Mouse (Mus musculus) stomach, embryonic 14.5 days (tissue): ENCODE data around the gene Retreg3. TPM values are rescaled to one million over a fixed set of nuclear protein-coding genes. Genes with fewer than 3 reads are reported as not detected.
"Not testable (repeated sequence)": the region's sequence is repeated elsewhere in the genome, so short reads cannot be mapped to it uniquely, and the experiment has no call there.

ENCODE experiments used
- ATAC-seq: fragments of 200-750 bp; cut with Nextera tagmentation; 2 replicates; pipeline ENCODE4 v1.8.0; 2017; ENCODE audit warnings: low read depth, moderate TSS enrichment; ENCODE audit not compliant: insufficient number of reproducible peaks, insufficient read depth, low FRiP score
- H3K27ac ChIP-seq: fragments of 300-500 bp; sonication (generic); 2 replicates; pipeline ENCODE4 v1.5.1; 2014; ENCODE audit warnings: mild to moderate bottlenecking, low read length, moderate library complexity, mixed read lengths
- H3K27me3 ChIP-seq: fragments of 300-500 bp; sonication (generic); 2 replicates; pipeline ENCODE4 v1.6.1; 2014; ENCODE audit warnings: low read length, control low read depth, mixed read lengths; ENCODE audit not compliant: control insufficient read depth, insufficient read depth
- H3K36me3 ChIP-seq: fragments of 300-500 bp; sonication (generic); 2 replicates; pipeline ENCODE4 v1.6.1; 2014; ENCODE audit warnings: mild to moderate bottlenecking, control low read depth, low read length, moderate library complexity, mixed read lengths; ENCODE audit not compliant: control insufficient read depth, insufficient read depth
- H3K4me1 ChIP-seq: fragments of 300-500 bp; sonication (generic); 2 replicates; pipeline ENCODE4 v1.6.1; 2014; ENCODE audit warnings: low read length, control low read depth, mixed read lengths; ENCODE audit not compliant: control insufficient read depth, insufficient read depth
- H3K4me2 ChIP-seq: fragments of 300-500 bp; sonication (generic); replicated peaks from 2 replicates; pipeline ENCODE4 v1.6.1; 2014; ENCODE audit warnings: low read depth, low read length, control low read depth
- H3K4me3 ChIP-seq: fragments of 300-500 bp; sonication (generic); 2 replicates; pipeline ENCODE4 v1.5.1; 2014; ENCODE audit warnings: low read depth, low read length, control low read depth
- H3K9ac ChIP-seq: fragments of 300-500 bp; sonication (generic); replicated peaks from 2 replicates; pipeline ENCODE4 v1.6.1; 2014; ENCODE audit warnings: low read depth, mild to moderate bottlenecking, control low read depth, low read length, moderate library complexity, mixed read lengths
- H3K9me3 ChIP-seq: fragments of 300-500 bp; sonication (generic); 2 replicates; pipeline ENCODE4 v1.6.1; 2016; ENCODE audit warnings: low read depth, low read length, control low read depth; ENCODE audit not compliant: control insufficient read depth
- WGBS: fragments of 180-500 bp; shearing (Covaris S2); extraction: QIAGEN DNeasy Blood & Tissue Kit; methylation state at CpG from one replicate; pipeline ENCODE4 v1.1.7; 2014; 5-methylcytosine and 5-hydroxymethylcytosine counted together
- polyA plus RNA-seq: library from polyadenylated mRNA; unstranded; fragments of >200 nt; fragmentation: Nextera tagmentation; extraction: Ambion mirVana; gene quantifications from 2 replicates; pipeline ENCODE4 v1.2.1, GENCODE M21; 2014

The Retreg3 gene
- polyA plus RNA-seq, 1 experiment from 2014 or later = 8.0 TPM

GRCm38 (mm10) chr11:101163476-101164350 lies 44.0 kb upstream of the Retreg3 start:
- no peaks in the 10 kb centered on the region for H3K9me3 ChIP-seq
- peaks cover 10% of the 10 kb centered on the region; the same call in 1 of the 2 replicates for H3K27me3 ChIP-seq
- no peak for ATAC-seq
- peaks cover 16% of the 10 kb centered on the region; the same call in 1 of the 2 replicates for H3K4me1 ChIP-seq
- H3K36me3 ChIP-seq = peaks cover 62% of the 10 kb centered on the region
- H3K9ac ChIP-seq = no peak overlapping the region
- 33% methylated on average over 48 of the region's 49 CpGs for WGBS
- no peak overlapping the region for H3K27ac ChIP-seq
- H3K4me3 ChIP-seq = peak overlapping the region; percentile 10
- H3K4me2 ChIP-seq = peak overlapping the region; percentile 25

- WGBS = 67% methylated on average over 5 of the region's 5 CpGs
- Histone ChIP-seq H3K9ac (no peak overlapping the region), H3K4me2 (no peak overlapping the region), H3K4me1 (peaks cover 14% of the 10 kb centered on the region; the same call in 1 of the 2 replicates), H3K27me3 (peaks cover 10% of the 10 kb centered on the region; the same call in 1 of the 2 replicates), H3K4me3 (no peak overlapping the region), H3K27ac (no peak overlapping the region), H3K36me3 (peaks cover 55% of the 10 kb centered on the region), H3K9me3 (no peaks in the 10 kb centered on the region)
- no peak for ATAC-seq
These were observed 43.1 kb upstream of the Retreg3 start for GRCm38 (mm10) chr11:101162772-101163171.

- ATAC-seq = no peak
- H3K36me3 ChIP-seq = peaks cover 50% of the 10 kb centered on the region
- WGBS = 57% methylated on average over 5 of the region's 5 CpGs
- no peaks in the 10 kb centered on the region for H3K9me3 ChIP-seq
- no peak overlapping the region for H3K9ac ChIP-seq
- H3K4me1 ChIP-seq = peaks cover 14% of the 10 kb centered on the region; the same call in 1 of the 2 replicates
- H3K27ac ChIP-seq = no peak overlapping the region
- H3K27me3 ChIP-seq = peaks cover 6% of the 10 kb centered on the region; the same call in 1 of the 2 replicates
- no peak overlapping the region for H3K4me2 ChIP-seq
- no peak overlapping the region for H3K4me3 ChIP-seq
These were observed 42.6 kb upstream of the Retreg3 start for GRCm38 (mm10) chr11:101162301-101162700.

- no peak overlapping the region for H3K27ac ChIP-seq
- H3K9ac ChIP-seq = no peak overlapping the region
- H3K36me3 ChIP-seq = peaks cover 43% of the 10 kb centered on the region
- H3K4me2 ChIP-seq = no peak overlapping the region
- peaks cover 3% of the 10 kb centered on the region; the same call in 1 of the 2 replicates for H3K27me3 ChIP-seq
- H3K9me3 ChIP-seq = no peaks in the 10 kb centered on the region
- H3K4me3 ChIP-seq = no peak overlapping the region
- no peak for ATAC-seq
- 88% methylated on average over 15 of the region's 15 CpGs for WGBS
- H3K4me1 ChIP-seq = peaks cover 14% of the 10 kb centered on the region; the same call in 1 of the 2 replicates
These were observed 41.9 kb upstream of the Retreg3 start for GRCm38 (mm10) chr11:101161551-101161950.

DNA sequence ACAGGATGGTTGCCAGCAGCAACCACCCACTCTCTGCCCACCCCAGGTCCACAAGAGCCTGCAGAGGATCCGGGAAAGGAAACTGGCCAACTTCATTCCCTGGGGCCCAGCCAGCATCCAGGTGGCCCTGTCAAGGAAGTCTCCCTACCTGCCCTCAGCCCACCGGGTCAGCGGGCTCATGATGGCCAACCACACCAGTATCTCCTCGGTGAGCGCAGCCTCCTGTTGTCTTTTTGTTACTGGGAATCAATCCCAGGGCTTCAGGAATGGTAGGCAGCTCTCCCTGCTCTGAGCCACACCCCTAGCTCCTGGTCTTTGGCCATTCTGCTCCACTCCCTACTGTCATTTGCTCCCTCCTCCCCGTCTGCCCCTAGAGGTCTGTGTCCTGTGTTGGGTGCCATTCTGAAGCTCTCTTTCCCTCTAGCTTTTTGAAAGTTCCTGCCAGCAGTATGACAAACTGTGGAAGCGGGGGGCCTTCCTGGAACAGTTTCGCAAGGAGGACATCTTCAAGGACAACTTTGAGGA lies 41.4 kb upstream of the Retreg3 start:
- Histone ChIP-seq H3K36me3 (peaks cover 38% of the 10 kb centered on the region), H3K4me1 (peaks cover 14% of the 10 kb centered on the region; the same call in 1 of the 2 replicates)
- H3K9me3 ChIP-seq, H3K27me3 ChIP-seq, H3K4me3 ChIP-seq, ATAC-seq, H3K4me2 ChIP-seq, H3K9ac ChIP-seq, H3K27ac ChIP-seq: not testable (repeated sequence)
- WGBS = 84% methylated on average over 7 of the region's 8 CpGs

GRCm38 (mm10) chr11:101160151-101160550 lies 40.5 kb upstream of the Retreg3 start:
- not testable (repeated sequence) for H3K4me2 ChIP-seq, H3K9ac ChIP-seq, H3K4me3 ChIP-seq, H3K27me3 ChIP-seq, ATAC-seq, H3K9me3 ChIP-seq, H3K27ac ChIP-seq
- Histone ChIP-seq H3K4me1 (peaks cover 21% of the 10 kb centered on the region), H3K36me3 (peaks cover 32% of the 10 kb centered on the region)
- 80% methylated on average over 8 of the region's 10 CpGs for WGBS

GRCm38 (mm10) chr11:101155728-101156371 lies 36.2 kb upstream of the Retreg3 start, which contains the start of gene Tubg2:
Gene Tubg2 (plus strand): TSS chr11:101155907.
- 2% methylated on average over 36 of the region's 36 CpGs for WGBS
- H3K4me1 ChIP-seq = peaks cover 9% of the 10 kb centered on the region
- H3K4me3 ChIP-seq = peak within 1 kb of the TSS; percentile 30
- no peaks in the 10 kb centered on the region for H3K36me3 ChIP-seq
- H3K9ac ChIP-seq = peak within 1 kb of the TSS; percentile 25
- no peaks in the 10 kb centered on the region for H3K9me3 ChIP-seq
- H3K27me3 ChIP-seq = no peaks in the 10 kb centered on the region
- peak within 1 kb of the TSS; percentile 58 for H3K4me2 ChIP-seq
- ATAC-seq = peak; percentile 70; the same call in 1 of the 2 replicates
- H3K27ac ChIP-seq = no peak within 1 kb of the TSS; the same call in 1 of the 2 replicates

DNA sequence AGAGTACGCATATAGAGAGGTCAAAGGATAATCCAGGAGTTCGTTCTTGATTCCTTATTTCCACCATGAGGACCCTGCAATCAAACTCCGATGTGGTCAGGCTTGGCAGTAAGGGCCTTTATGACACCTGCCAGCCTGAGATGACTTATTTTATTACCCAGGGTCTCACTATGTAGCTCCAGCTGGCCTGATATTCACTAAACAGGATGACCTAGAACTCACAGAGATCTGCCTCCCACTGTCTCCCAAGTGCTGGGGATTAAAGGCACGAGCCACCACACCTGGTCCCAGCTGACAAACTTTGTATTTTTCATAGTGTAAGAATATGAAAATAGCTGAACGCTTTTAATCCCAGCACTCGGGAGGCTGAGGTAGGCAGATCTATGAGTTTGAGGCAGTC lies 35.5 kb upstream of the Retreg3 start:
- Histone ChIP-seq H3K27me3 (no peaks in the 10 kb centered on the region), H3K4me3 (no peak overlapping the region), H3K4me1 (peaks cover 9% of the 10 kb centered on the region), H3K27ac (no peak overlapping the region), H3K9me3 (no peaks in the 10 kb centered on the region), H3K9ac (no peak overlapping the region), H3K4me2 (peak overlapping the region; percentile 58; the same call in 1 of the 2 replicates), H3K36me3 (no peaks in the 10 kb centered on the region)
- no peak for ATAC-seq
- WGBS = 69% methylated on average over 6 of the region's 6 CpGs
